Mouse (Mus musculus) small intestine, adult 10 weeks (tissue): Measurements from ENCODE around the gene Kcnb1. TPM values are rescaled to one million over a fixed set of nuclear protein-coding genes. Genes with fewer than 3 reads are reported as not detected.

Experiments used
- polyA plus RNA-seq: library from polyadenylated mRNA; stranded (reverse); fragments of 350-450 nt; fragmentation: Illumina TruSeq; extraction: RNeasy Lipid Tissue Mini Kit (QIAGEN cat#74804); gene quantifications from one replicate; pipeline ENCODE4 v1.2.3, GENCODE M21; 2014; ENCODE audit warnings: low replicate concordance

Gene Kcnb1
- 0.85 TPM for polyA plus RNA-seq

DNA sequence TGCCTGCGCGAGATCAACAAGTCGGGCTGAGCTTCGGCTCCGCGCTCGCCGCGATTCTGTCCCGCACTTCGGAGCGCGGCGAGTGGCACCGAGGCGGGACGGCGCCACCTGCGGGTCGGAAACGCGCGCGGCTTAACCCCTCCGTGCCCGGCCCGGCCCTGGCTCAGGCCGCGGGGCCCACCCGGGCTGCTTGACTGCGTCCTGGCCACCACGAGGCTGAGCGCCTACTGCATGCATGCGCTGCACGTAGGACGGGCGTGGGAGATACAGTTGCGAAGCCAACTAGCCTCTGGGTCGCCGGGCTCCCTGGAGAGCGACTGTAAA is at the start of gene Kcnb1:
Gene Kcnb1, minus strand, starts transcription at position 80 of the 324 bp plus-strand sequence.

DNA sequence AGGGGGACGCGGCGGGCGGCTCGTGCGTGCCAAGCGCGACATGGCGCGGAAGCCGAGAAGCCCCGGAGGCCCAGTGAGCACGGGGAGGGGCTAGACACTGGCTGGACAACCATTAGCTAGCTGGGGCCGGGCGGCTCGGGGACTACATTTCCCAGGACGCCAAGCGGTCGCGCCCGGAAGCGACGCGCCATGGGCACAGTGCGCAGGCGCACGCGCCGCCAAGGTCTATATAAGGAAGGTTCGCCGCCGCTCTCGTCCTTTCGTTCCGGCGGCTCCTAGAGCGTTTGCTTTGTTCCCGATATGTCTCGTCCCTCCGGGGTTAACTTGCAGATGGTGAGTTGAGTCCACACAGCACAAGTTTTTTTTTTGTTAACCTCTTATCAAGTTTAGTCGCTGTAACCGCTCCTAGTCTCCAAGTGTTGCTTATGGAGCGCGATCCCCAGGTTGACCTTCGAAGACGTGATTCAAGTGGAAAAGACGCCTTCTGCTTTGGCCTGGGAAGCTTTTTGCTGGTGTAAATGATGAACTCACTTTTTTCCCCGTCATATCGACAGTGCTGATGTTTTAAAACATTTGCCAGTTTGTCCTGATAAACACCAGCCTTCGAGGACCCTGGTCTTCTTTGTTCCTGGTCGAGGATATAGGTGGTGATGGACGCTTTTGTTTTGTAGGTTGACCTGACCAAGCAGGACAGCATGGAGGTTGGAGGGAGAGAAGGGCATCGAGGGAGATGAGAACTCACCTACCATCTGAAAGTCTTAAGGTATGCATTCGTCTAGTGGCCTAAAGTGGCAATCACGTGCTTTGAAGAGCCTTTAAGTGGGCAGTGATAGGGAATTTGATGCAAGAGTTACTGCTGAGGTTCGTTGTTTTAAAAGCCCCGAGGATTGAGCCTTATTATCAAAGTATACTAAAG is 126.7 kb downstream of the Kcnb1 start, which contains the start of gene Znfx1:
Gene Znfx1, minus strand, starts transcription at position 51 of the 916 bp plus-strand sequence.

Other genes starting within 250 kb of the Kcnb1 start
- 24.7 TPM for gene Stau1, start 193.9 kb downstream of the Kcnb1 start, polyA plus RNA-seq
- 4.5 TPM for gene Ddx27, start 175.0 kb downstream of the Kcnb1 start, polyA plus RNA-seq
- 2.0 TPM for gene Znfx1, start 127.1 kb downstream of the Kcnb1 start, polyA plus RNA-seq
- gene Ptgis, start 50.4 kb upstream of the Kcnb1 start, polyA plus RNA-seq: not detected
- gene B4galt5, start 159.0 kb upstream of the Kcnb1 start, polyA plus RNA-seq: 7.1 TPM
- 9.4 TPM for gene Slc9a8, start 231.6 kb upstream of the Kcnb1 start, polyA plus RNA-seq